Mouse (Mus musculus) kidney, adult 2 months (tissue): Measurements from ENCODE around the gene Slc4a1. TPM values are rescaled to one million over a fixed set of nuclear protein-coding genes. Genes with fewer than 3 reads are reported as not detected.
A peak's percentile ranks its signal among the peaks of the same experiment; 100 is the strongest.

ENCODE experiments used
- DNase-seq: peaks from one replicate; pipeline ENCODE4 v3.0.0; 2021
- H3K27ac ChIP-seq: fragments of 200-500 bp; 2 replicates; pipeline ENCODE4 v1.5.1; 2012; ENCODE audit warnings: low read depth, low read length, control low read depth, inconsistent platforms; ENCODE audit not compliant: insufficient read depth
- H3K27me3 ChIP-seq: fragments of 200-500 bp; replicated peaks from 2 replicates; pipeline ENCODE4 v1.6.1; 2012; ENCODE audit warnings: mild to moderate bottlenecking, moderate library complexity, low read length, inconsistent platforms; ENCODE audit not compliant: control insufficient read depth, insufficient read depth
- H3K36me3 ChIP-seq: fragments of 200-500 bp; 2 replicates; pipeline ENCODE4 v1.6.1; 2012; ENCODE audit warnings: mild to moderate bottlenecking, moderate library complexity, low read length, inconsistent platforms; ENCODE audit not compliant: control insufficient read depth, insufficient read depth
- H3K4me1 ChIP-seq: fragments of 200-500 bp; 2 replicates; pipeline ENCODE4 v1.6.1; 2011; ENCODE audit warnings: low read length; ENCODE audit not compliant: control insufficient read depth, insufficient read depth
- H3K4me3 ChIP-seq: fragments of 200-500 bp; 2 replicates; pipeline ENCODE4 v1.5.1; 2011; ENCODE audit warnings: mild to moderate bottlenecking, low read depth, low read length, control low read depth; ENCODE audit not compliant: insufficient read depth
- CTCF ChIP-seq: fragments of 200-500 bp; conservative IDR thresholded peaks from 2 replicates; pipeline ENCODE4 v1.5.1; 2011; ENCODE audit warnings: low read depth, mild to moderate bottlenecking, control low read depth, low read length, moderate library complexity, mixed read lengths; ENCODE audit not compliant: insufficient read depth, insufficient read length
- POLR2A ChIP-seq: fragments of 200-500 bp; IDR thresholded peaks from one replicate; pipeline ENCODE4 v1.6.1; 2011; ENCODE audit warnings: low read depth, low read length, control low read depth
- WGBS: fragments of 180-500 bp; shearing (Covaris S2); methylation state at CpG from one replicate; pipeline ENCODE4 v1.1.7; 2018; 5-methylcytosine and 5-hydroxymethylcytosine counted together
- polyA plus RNA-seq: library from polyadenylated mRNA; depleted of rRNA; stranded (reverse); fragments of >200 nt; gene quantifications from 2 replicates; pipeline ENCODE4 v1.2.3, GENCODE M21; 2012

Slc4a1 gene
- polyA plus RNA-seq, 1 experiment, result 90.6 TPM

DNA sequence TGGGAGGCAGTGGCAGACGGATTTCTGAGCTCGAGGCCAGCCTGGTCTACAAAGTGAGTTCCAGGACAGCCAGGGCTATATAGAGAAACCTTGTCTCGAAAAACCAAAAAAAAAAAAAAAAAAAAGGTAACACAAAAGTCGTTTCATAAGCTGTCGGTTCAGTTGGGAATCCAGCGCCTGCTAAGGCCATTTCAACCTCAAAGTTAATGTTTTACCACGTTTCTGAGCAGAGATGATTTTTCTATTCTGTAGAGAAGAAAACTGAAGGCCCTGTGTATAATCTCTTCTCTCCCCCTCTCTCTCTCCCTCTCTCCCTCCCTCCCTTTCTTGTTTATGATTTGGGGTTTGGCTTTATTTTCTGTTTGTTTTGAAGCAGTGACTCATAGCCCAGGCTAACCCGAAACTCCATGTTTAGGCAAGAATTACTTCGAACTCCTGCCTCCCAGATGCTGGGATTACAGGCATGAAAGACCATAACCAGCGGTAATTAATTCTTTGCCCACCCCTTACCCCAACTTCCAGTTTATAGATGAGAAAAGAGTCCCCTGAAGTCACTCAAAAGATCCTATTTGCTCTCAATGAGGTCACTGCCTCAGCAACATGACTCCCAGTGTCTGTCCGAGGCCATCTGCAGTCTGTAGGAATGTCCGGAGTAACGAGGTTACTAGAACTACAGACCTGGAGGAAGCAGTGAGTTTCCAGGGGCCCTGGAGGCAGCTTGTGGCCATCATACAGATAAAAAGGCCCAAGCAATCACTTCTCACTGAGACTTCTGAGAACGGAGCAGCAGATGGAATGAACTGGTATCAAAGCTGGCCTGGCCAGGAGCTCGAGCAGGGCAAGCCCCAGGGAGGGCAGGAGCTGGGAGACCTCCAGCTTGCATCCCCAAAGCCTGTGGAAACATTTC, 43.1 kb upstream of the Slc4a1 start:
- TF ChIP-seq CTCF, result no peak
- no peak for TF ChIP-seq POLR2A
- Histone ChIP-seq H3K27me3 (no peaks in the 10 kb centered on the region), H3K4me1 (peaks cover 13% of the 10 kb centered on the region), H3K4me3 (peak overlapping the region; percentile 30), H3K36me3 (no peaks in the 10 kb centered on the region), H3K27ac (peak overlapping the region; percentile 80)
- WGBS, result 26% methylated on average over 15 of the region's 15 CpGs
- peak; percentile 73 for DNase-seq

DNA sequence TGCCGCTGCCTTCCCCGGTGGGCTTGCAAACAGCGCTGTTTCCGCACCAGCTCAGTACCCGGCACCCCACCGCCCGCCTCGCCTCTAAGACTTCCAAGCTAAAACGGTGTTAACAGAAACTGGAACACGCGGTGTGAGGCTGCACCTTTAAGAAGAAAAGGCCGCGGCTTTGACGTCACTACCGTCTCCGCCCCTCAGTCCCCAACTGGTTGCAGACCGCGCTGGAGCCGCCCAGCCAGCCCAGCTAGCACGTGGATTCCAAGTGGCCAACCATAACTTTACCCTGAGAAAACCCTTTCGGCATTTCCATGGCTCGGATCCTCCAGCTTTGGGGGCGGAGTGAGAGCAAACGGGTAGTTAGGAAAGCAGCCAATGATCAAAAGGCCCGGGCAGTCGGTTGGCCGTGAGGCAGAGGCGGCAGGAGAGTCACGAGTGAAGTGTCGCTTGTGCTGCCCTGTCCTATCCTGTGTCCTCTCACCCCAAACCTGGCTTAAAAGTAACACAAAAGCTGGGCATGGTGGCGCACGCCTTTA, 42.4 kb upstream of the Slc4a1 start:
- under 1% methylated on average over 32 of the region's 32 CpGs for WGBS
- Histone ChIP-seq H3K4me3 (peak overlapping the region; percentile 81), H3K27ac (peak overlapping the region; percentile 97), H3K36me3 (peaks cover 3% of the 10 kb centered on the region), H3K27me3 (no peaks in the 10 kb centered on the region), H3K4me1 (peaks cover 18% of the 10 kb centered on the region)
- DNase-seq, result peak; percentile 100
- peak; percentile 81 for TF ChIP-seq POLR2A
- TF ChIP-seq CTCF, result no peak

DNA sequence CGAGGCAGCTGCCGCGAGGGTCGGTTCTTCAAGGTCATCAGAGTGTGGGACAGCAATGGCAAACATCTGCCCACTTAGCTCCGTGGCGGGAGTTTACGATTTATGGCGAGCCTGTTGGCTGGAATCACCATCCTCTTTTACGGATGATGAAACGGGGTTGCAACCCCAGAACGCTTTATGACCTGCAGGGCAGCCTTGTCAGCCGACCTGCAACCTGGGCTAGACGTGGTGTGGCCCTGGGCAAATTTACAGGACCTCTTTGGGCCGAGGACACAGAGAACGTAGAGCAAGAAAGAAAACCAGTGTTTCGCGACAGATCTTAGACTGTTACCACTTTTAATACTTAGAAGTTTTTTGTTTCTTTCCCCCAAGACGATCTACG, 41.8 kb upstream of the Slc4a1 start, which contains the start of gene Slc25a39:
Gene Slc25a39 (minus strand): TSS at position 113 of the 382 bp plus-strand sequence.
- peak within 1 kb of the TSS; percentile 97 for H3K27ac ChIP-seq
- TF ChIP-seq POLR2A, result no peak
- no peak for TF ChIP-seq CTCF
- no peaks in the 10 kb centered on the region for H3K27me3 ChIP-seq
- H3K36me3 ChIP-seq, result peaks cover 5% of the 10 kb centered on the region
- peak within 1 kb of the TSS; percentile 81 for H3K4me3 ChIP-seq
- H3K4me1 ChIP-seq, result peaks cover 18% of the 10 kb centered on the region
- 0% methylated on average over 19 of the region's 19 CpGs for WGBS
- no peak for DNase-seq

DNA sequence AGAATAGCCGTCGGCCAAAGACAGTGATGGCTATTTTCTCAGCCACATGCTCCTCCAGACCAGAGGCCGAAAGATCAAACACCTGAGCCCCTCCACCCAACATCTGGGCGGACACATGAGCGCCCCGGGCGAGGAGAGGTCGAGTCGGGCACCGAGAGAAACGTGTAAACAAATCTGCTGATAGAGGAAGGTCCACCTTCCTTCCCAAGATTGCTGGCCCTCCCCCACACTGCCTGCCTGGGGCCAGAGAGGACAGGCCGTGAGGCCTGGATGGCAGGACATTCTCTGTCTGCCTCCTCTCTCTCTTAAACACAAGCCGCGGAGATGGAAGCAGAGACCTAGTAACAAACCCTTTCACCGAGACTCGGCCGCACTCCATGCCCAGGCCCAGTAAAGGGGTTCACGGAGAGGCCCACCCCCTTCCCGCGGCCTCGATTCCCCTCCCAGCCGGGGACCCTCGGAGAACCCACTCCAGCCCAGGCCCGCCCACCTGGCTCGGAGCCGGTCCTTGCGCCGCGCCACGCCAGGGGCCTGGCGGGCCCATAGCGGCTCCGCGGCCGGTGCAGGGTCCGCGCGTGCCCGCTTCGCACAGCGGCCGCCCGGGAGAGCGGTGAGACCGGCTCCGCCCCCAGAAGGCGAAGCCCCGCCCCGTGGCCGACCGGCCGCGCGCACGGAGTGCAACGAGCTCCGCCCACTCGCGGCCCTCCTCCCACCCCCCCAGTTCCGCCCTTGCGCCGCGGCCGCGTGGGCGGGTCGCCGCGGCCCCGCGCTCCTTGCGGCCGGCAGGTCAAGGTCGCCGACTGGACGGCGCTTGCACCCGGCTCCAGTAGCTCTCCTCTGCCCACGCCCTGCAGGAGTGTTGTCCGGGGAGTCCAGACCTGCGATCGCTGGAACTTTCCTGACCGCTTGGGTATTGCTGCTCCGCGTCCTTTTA, 41.2 kb upstream of the Slc4a1 start:
- H3K4me3 ChIP-seq, result peak overlapping the region; percentile 81
- H3K36me3 ChIP-seq, result peaks cover 6% of the 10 kb centered on the region
- DNase-seq, result peak; percentile 95
- under 1% methylated on average over 85 of the region's 85 CpGs for WGBS
- peak overlapping the region; percentile 97 for H3K27ac ChIP-seq
- H3K27me3 ChIP-seq, result no peaks in the 10 kb centered on the region
- peak; percentile 24 for TF ChIP-seq POLR2A
- TF ChIP-seq CTCF, result 0 out of 2 replicates have a peak, but pooled peaks have one; percentile 0
- peaks cover 18% of the 10 kb centered on the region for H3K4me1 ChIP-seq

DNA sequence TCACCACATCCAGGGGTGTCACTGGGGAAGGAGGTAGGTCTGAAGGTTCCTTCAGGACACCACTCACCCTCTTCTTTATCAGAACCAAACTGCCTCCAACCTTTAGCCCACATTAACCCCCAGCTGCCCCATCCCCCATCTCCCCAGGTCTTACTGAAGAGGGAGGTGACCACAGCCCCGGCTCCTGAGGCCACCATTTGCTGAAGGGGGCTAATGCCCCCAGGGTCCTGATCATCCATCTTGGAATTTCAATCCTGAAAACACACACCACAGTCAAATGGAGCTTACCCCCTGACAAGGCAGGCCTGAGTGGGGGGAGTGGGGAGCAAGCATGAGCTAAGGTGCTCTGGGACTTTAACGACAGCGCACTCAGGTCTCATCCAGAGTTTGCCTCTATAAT, 40.4 kb upstream of the Slc4a1 start:
- H3K4me1 ChIP-seq, result peaks cover 18% of the 10 kb centered on the region
- no peak for TF ChIP-seq POLR2A
- H3K36me3 ChIP-seq, result peaks cover 6% of the 10 kb centered on the region
- H3K27ac ChIP-seq, result peak overlapping the region; percentile 96
- DNase-seq, result no peak
- WGBS, result 13% methylated on average over 3 of the region's 3 CpGs
- H3K27me3 ChIP-seq, result no peaks in the 10 kb centered on the region
- peak overlapping the region; percentile 81 for H3K4me3 ChIP-seq

DNA sequence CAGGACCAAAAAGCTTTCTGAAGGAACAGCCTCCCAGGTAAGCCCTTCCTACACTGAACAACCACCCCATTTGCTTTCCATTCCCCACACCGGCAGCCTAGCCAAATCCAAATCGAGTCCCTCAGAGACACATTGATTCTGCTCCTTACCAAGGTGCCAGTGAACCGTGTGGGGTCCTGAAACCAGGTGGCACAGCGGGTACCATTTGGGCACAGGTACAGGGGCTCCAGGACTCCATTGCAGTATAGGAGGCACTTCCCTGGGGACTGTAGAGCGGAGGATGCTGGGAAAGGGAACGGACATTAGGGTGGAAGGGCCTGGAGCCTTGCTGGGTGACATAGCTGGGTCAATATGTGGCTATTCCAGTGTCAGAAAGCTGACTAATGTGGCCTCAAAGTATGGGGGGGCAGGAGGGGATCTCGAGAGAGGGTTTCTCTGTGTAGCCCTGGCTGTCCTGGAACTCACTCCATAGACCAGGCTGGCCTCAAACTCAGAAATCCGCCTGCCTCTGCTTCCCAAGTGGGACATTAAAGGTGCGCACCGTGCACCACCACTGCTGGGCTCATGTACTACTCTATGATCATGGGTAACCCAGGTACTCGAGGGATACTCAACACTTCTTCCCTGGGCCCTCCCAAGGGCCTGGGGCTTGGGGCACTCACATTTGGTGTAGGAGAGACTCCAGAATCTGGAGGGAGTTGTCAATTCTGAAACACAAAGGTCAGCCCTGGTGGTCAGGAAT, 39.7 kb upstream of the Slc4a1 start:
- no peak for TF ChIP-seq POLR2A
- no peak for TF ChIP-seq CTCF
- DNase-seq, result no peak
- Histone ChIP-seq H3K27ac (peak overlapping the region; percentile 96), H3K27me3 (no peaks in the 10 kb centered on the region), H3K4me3 (peak overlapping the region; percentile 81), H3K36me3 (peaks cover 6% of the 10 kb centered on the region), H3K4me1 (peaks cover 18% of the 10 kb centered on the region)
- 76% methylated on average over 11 of the region's 11 CpGs for WGBS
